Mouse (Mus musculus) heart, embryonic 16.5 days (tissue): ENCODE measurements at regions not wholly inside any gene's neighbourhood (a gene's known extent, or its start where the extent isn't known, plus 50 kb on each side); places are given as distances from the start of the nearest gene placed in this dataset.

Experiments used
- ATAC-seq: fragments of 200-750 bp; cut with Nextera tagmentation; replicated peaks from 2 replicates; pipeline ENCODE4 v1.8.0; 2017; ENCODE audit warnings: moderate number of reproducible peaks; ENCODE audit not compliant: insufficient read depth, low FRiP score; ENCODE audit errors: extremely low read depth
- H3K27ac ChIP-seq: fragments of 300-500 bp; sonication (generic); 2 replicates; pipeline ENCODE4 v1.5.1; 2014; ENCODE audit warnings: mild to moderate bottlenecking, low read length, control low read depth, moderate library complexity
- H3K27me3 ChIP-seq: fragments of 300-500 bp; sonication (generic); 2 replicates; pipeline ENCODE4 v1.6.1; 2014; ENCODE audit warnings: low read length, mixed read lengths; ENCODE audit not compliant: control insufficient read depth, insufficient read depth
- H3K36me3 ChIP-seq: fragments of 300-500 bp; sonication (generic); 2 replicates; pipeline ENCODE4 v1.6.1; 2014; ENCODE audit not compliant: control insufficient read depth, insufficient read depth
- H3K4me1 ChIP-seq: fragments of 300-500 bp; sonication (generic); 2 replicates; pipeline ENCODE4 v1.6.1; 2014; ENCODE audit warnings: low read length, mixed read lengths; ENCODE audit not compliant: control insufficient read depth, insufficient read depth
- H3K4me2 ChIP-seq: fragments of 300-500 bp; sonication (generic); 2 replicates; pipeline ENCODE4 v1.6.1; 2014; ENCODE audit warnings: low read depth, mild to moderate bottlenecking, control low read depth, low read length
- H3K4me3 ChIP-seq: fragments of 300-500 bp; sonication (generic); 2 replicates; pipeline ENCODE4 v1.5.1; 2014; ENCODE audit warnings: mild to moderate bottlenecking, control low read depth, low read length
- H3K9ac ChIP-seq: fragments of 300-500 bp; sonication (generic); 2 replicates; pipeline ENCODE4 v1.6.1; 2014; ENCODE audit warnings: low read length, control low read depth
- H3K9me3 ChIP-seq: fragments of 300-500 bp; sonication (generic); replicated peaks from 2 replicates; pipeline ENCODE4 v1.6.1; 2016; ENCODE audit warnings: low read length; ENCODE audit not compliant: control insufficient read depth
- WGBS: fragments of 180-500 bp; shearing (Covaris S2); extraction: QIAGEN DNeasy Blood & Tissue Kit; methylation state at CpG from one replicate; pipeline ENCODE4 v1.1.7; 2014; 5-methylcytosine and 5-hydroxymethylcytosine counted together

- Histone ChIP-seq H3K27me3 (no peaks in the 10 kb centered on the region), H3K4me2 (no peak overlapping the region), H3K4me3 (no peak overlapping the region), H3K9me3 (no peaks in the 10 kb centered on the region), H3K9ac (no peak overlapping the region), H3K27ac (no peak overlapping the region), H3K4me1 (no peaks in the 10 kb centered on the region), H3K36me3 (no peaks in the 10 kb centered on the region)
- no peak for ATAC-seq
- WGBS, result 63% methylated on average over 1 of the region's 1 CpGs
These were observed 229.5 kb downstream of the Emx2 start for GRCm38 (mm10) chr19:59687681-59688080.

- ATAC-seq, result no peak
- Histone ChIP-seq H3K9ac (no peak overlapping the region), H3K9me3 (no peaks in the 10 kb centered on the region), H3K4me3 (no peak overlapping the region), H3K4me2 (no peak overlapping the region), H3K36me3 (no peaks in the 10 kb centered on the region), H3K27me3 (no peaks in the 10 kb centered on the region), H3K4me1 (no peaks in the 10 kb centered on the region), H3K27ac (no peak overlapping the region)
- 80% methylated on average over 15 of the region's 15 CpGs for WGBS
These were observed 233.4 kb downstream of the Emx2 start for GRCm38 (mm10) chr19:59691541-59692096.

DNA sequence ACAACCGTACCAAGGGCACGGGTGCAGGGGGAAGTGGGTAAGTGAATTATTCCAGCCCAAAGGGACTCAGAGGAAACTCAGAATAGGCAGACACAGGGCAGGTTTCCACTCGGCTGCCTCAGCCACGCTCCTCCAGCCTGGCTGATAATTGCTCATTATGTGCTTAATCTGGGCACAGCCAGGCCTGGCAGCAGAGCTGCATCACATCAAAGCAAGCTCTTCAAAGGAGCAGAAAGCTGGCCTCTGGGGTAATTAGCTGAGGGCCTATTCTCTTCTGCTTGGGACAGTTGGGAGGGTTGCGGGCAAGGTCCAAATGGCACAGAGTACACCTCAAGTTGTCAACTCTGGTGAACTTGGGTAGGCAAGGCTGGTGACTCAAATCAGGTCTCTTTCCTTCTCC is 239.5 kb downstream of the Emx2 start:
- H3K4me3 ChIP-seq, result no peak overlapping the region
- no peak overlapping the region for H3K9ac ChIP-seq
- no peaks in the 10 kb centered on the region for H3K4me1 ChIP-seq
- H3K9me3 ChIP-seq, result no peaks in the 10 kb centered on the region
- no peak overlapping the region for H3K4me2 ChIP-seq
- H3K36me3 ChIP-seq, result no peaks in the 10 kb centered on the region
- no peaks in the 10 kb centered on the region for H3K27me3 ChIP-seq
- H3K27ac ChIP-seq, result no peak overlapping the region
- WGBS, result 65% methylated on average over 5 of the region's 5 CpGs
- no peak for ATAC-seq

DNA sequence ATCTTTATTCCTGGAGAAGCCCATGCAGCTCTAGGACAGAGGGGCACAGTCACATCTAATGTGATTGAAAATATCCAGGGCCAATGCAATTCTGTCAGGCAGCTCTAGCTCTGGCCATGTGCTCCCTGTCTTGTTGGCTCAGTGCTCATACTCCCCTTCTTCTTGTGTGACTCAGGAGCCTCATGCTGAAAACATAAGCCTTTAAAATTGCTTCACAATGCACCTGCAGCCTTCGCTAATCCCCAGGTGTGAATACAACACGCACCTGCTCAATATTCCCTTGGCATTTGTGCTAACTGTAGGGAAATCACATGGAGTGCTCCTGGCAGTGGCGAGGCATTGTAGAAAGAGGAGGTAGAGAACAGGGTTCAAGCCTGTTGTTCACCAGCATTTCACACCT is 242.0 kb downstream of the Emx2 start:
- Histone ChIP-seq H3K9ac (no peak overlapping the region), H3K27ac (no peak overlapping the region), H3K27me3 (no peaks in the 10 kb centered on the region), H3K4me3 (no peak overlapping the region), H3K4me1 (no peaks in the 10 kb centered on the region), H3K9me3 (no peaks in the 10 kb centered on the region), H3K36me3 (no peaks in the 10 kb centered on the region), H3K4me2 (no peak overlapping the region)
- 62% methylated on average over 3 of the region's 3 CpGs for WGBS
- no peak for ATAC-seq

DNA sequence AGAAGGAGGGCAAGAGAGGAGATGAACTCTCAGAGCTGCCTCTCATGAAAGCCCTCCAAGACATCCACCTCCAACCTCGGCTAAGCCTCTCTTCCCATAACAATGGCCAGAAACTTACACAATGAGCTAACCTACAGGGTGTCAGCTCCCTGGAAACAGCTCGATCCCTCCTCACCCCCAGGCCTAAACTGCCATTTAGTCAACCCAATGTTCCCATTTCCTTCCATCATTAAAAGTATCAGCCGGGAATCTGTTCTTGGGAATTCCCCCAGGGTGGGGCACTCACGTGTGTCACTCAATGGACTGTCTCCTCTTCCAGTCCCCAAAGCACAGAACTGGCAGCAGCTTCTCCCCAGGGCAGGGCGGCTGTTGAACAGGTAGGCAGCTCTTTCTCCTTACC is 236.3 kb downstream of the Rab11fip2 start:
- Histone ChIP-seq H3K27me3 (no peaks in the 10 kb centered on the region), H3K4me3 (no peak overlapping the region), H3K4me1 (no peaks in the 10 kb centered on the region), H3K4me2 (no peak overlapping the region), H3K27ac (no peak overlapping the region), H3K9me3 (no peaks in the 10 kb centered on the region), H3K36me3 (no peaks in the 10 kb centered on the region), H3K9ac (no peak overlapping the region)
- ATAC-seq, result no peak
- WGBS, result 55% methylated on average over 5 of the region's 5 CpGs

GRCm38 (mm10) chr19:59709180-59709579 is 234.3 kb downstream of the Rab11fip2 start:
- Histone ChIP-seq H3K4me3 (no peak overlapping the region), H3K36me3 (no peaks in the 10 kb centered on the region), H3K4me2 (no peak overlapping the region), H3K27ac (no peak overlapping the region), H3K4me1 (no peaks in the 10 kb centered on the region), H3K9me3 (no peaks in the 10 kb centered on the region), H3K9ac (no peak overlapping the region), H3K27me3 (no peaks in the 10 kb centered on the region)
- no peak for ATAC-seq
- 53% methylated on average over 2 of the region's 2 CpGs for WGBS

GRCm38 (mm10) chr19:59715086-59715485 is 228.4 kb downstream of the Rab11fip2 start:
- no peak overlapping the region for H3K9ac ChIP-seq
- peaks cover 3% of the 10 kb centered on the region; the same call in 1 of the 2 replicates for H3K9me3 ChIP-seq
- H3K4me2 ChIP-seq, result no peak overlapping the region
- H3K4me3 ChIP-seq, result no peak overlapping the region
- no peaks in the 10 kb centered on the region for H3K36me3 ChIP-seq
- peaks cover 3% of the 10 kb centered on the region for H3K27me3 ChIP-seq
- H3K27ac ChIP-seq, result no peak overlapping the region
- ATAC-seq, result no peak
- WGBS, result 69% methylated on average over 2 of the region's 2 CpGs
- no peaks in the 10 kb centered on the region for H3K4me1 ChIP-seq

GRCm38 (mm10) chr19:59717813-59718483 is 225.5 kb downstream of the Rab11fip2 start:
- Histone ChIP-seq H3K9me3 (peaks cover 3% of the 10 kb centered on the region; the same call in 1 of the 2 replicates), H3K36me3 (no peaks in the 10 kb centered on the region), H3K4me2 (no peak overlapping the region), H3K9ac (no peak overlapping the region), H3K27ac (no peak overlapping the region), H3K27me3 (peaks cover 3% of the 10 kb centered on the region), H3K4me1 (no peaks in the 10 kb centered on the region), H3K4me3 (no peak overlapping the region)
- no peak for ATAC-seq
- 10% methylated on average over 8 of the region's 8 CpGs for WGBS

DNA sequence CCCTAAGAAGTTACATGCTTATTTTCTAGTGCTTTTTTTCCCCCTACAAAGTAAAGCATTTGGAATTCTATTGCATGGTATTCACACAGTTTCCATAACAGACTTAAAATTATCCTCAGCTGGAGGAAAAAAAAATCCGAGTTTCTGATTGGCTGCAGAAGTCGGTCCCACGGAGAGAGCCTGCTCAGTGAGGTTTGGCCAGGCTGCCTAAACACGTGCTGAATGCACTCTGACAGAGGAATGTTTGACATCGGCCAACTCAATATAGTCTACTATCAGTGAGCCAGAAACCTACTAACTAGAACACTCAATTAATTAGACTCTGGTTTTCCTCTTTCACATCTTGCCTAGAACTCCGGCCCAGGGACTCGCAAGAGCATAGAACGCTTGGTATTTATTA is 204.9 kb downstream of the Rab11fip2 start:
- WGBS, result 57% methylated on average over 8 of the region's 8 CpGs
- Histone ChIP-seq H3K27ac (no peak overlapping the region), H3K9me3 (no peaks in the 10 kb centered on the region), H3K27me3 (no peaks in the 10 kb centered on the region), H3K4me2 (no peak overlapping the region), H3K4me3 (no peak overlapping the region), H3K36me3 (no peaks in the 10 kb centered on the region), H3K4me1 (no peaks in the 10 kb centered on the region), H3K9ac (no peak overlapping the region)
- no peak for ATAC-seq
